ENCODE assay signal across 18 mouse cellular contexts in the genomic region with DNA sequence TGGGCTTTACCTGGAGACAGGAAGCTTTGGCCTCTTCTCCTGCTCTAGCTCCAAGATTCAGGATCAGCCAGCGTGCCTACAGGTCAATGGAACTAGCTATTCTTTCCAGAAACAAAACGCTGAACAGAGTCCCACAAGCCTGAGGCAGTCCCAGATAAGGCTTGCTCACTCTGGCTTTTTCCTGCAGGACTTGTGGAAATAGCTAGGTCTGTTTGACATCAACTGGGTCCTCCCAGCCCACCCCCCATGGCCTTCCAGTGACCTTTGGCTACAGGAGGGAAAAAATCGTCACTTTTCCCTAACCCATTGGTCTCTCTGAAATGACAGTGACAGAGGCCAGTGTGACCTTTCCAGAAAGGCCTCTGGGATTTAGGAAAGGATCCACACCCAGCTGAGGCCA.
DNase-seq lines count a peak whose midpoint lies in the region; ATAC-seq and TF ChIP-seq lines count a peak whose summit lies in the region.
"Had no signal": no experiment of that assay in that cellular context is flagged by ENCODE, and none has a peak within 500 bp of the region (broad histone marks: within the 10 kb centered on the region; RNA-seq: fewer than 3 reads in every experiment).

No protein-coding gene starts in this region.

- H3K4me1 ChIP-seq in heart, embryonic 14.5 days (ENCODE audit: control insufficient read depth in 2 of 2, insufficient read depth in 2 of 2, low read length in 2 of 2) = peaks cover 34 to 38% of the 10 kb centered on the region in 2 experiments
- H3K4me1 ChIP-seq in heart, adult 2 months (ENCODE audit: control insufficient read depth, insufficient read depth, low read length) = peaks cover 3% of the 10 kb centered on the region; the same call in 1 of the 2 replicates
- peaks cover 18% of the 10 kb centered on the region for H3K4me1 ChIP-seq in kidney, postnatal 0 days (replicated peaks; ENCODE audit: insufficient read depth, low read length)
- H3K4me1 ChIP-seq in embryonic facial prominence, embryonic 10.5 days = peaks cover 72% of the 10 kb centered on the region

- H3K4me2 ChIP-seq in heart, embryonic 14.5 days (ENCODE audit: low read length) = 0 out of 2 replicates have a peak overlapping the region, but pooled peaks have one; percentile 14
- no peak overlapping the region for H3K4me2 ChIP-seq in kidney, postnatal 0 days (ENCODE audit: low read length)
- H3K4me2 ChIP-seq: midbrain, embryonic 12.5 days; neural tube, embryonic 13.5 days had no signal

- H3K36me3 ChIP-seq in heart, embryonic 14.5 days (ENCODE audit: control insufficient read depth, insufficient read depth, low read length) = no peaks in the 10 kb centered on the region
- no peaks in the 10 kb centered on the region for H3K36me3 ChIP-seq in heart, adult 2 months (ENCODE audit: control insufficient read depth, insufficient read depth, low read length)
- H3K36me3 ChIP-seq in kidney, postnatal 0 days (ENCODE audit: insufficient read depth, low read length) = no peaks in the 10 kb centered on the region
- no peaks in the 10 kb centered on the region for H3K36me3 ChIP-seq in embryonic facial prominence, embryonic 10.5 days (replicated peaks)
- H3K36me3 ChIP-seq: midbrain, embryonic 12.5 days; neural tube, embryonic 13.5 days had no signal

- DNase-seq in heart, adult 2 months = no peak
- DNase-seq in kidney, postnatal 0 days (ENCODE audit: low spot score) = no peak
- DNase-seq in kidney, postnatal 36 days = no peak
- no peak for DNase-seq in embryonic facial prominence, embryonic 10.5 days (ENCODE audit: low spot score)
- peak; percentile 40 for DNase-seq in heart, postnatal 4 days
- DNase-seq in frontal cortex, postnatal 36 days (ENCODE audit: low spot score in 2 of 2) = no peak
- DNase-seq: adrenal gland, postnatal 25 days; cerebellum, adult 2 months; gastrocnemius, postnatal 10 days; layer of hippocampus, postnatal 36 days; lung, postnatal 36 days; right cerebral cortex, postnatal 14 days; thymus, postnatal 25 days had no signal

- H3K4me3 ChIP-seq in heart, embryonic 14.5 days (ENCODE audit: control insufficient read depth in 1 of 2, insufficient read depth in 1 of 2, low read depth in 1 of 2, low read length in 2 of 2) = no peak overlapping the region
- H3K4me3 ChIP-seq in heart, adult 2 months = no peak overlapping the region
- H3K4me3 ChIP-seq in kidney, postnatal 0 days (replicated peaks; ENCODE audit: low read depth, low read length) = no peak overlapping the region
- H3K4me3 ChIP-seq in embryonic facial prominence, embryonic 10.5 days = no peak overlapping the region
- H3K4me3 ChIP-seq: midbrain, embryonic 12.5 days; neural tube, embryonic 13.5 days had no signal

- H3K27me3 ChIP-seq in heart, embryonic 14.5 days (ENCODE audit: control insufficient read depth, insufficient read depth, low read length) = no peaks in the 10 kb centered on the region
- H3K27me3 ChIP-seq in heart, adult 2 months (ENCODE audit: control insufficient read depth, insufficient read depth, low read length) = no peaks in the 10 kb centered on the region
- no peaks in the 10 kb centered on the region for H3K27me3 ChIP-seq in kidney, postnatal 0 days (ENCODE audit: insufficient read depth, low read length)
- H3K27me3 ChIP-seq in embryonic facial prominence, embryonic 10.5 days (replicated peaks; ENCODE audit: low read depth, poor library complexity, severe bottlenecking) = peaks cover 21% of the 10 kb centered on the region

- no peak for TF ChIP-seq EP300 in heart, adult 2 months (IDR thresholded peaks at IDR 0.05; ENCODE audit: insufficient read depth, low read depth, low read length)

- peak; percentile 59 for ATAC-seq in heart, embryonic 14.5 days (ENCODE audit: insufficient number of reproducible peaks, insufficient read depth, low FRiP score, low read depth)
- ATAC-seq in kidney, postnatal 0 days (replicated peaks; ENCODE audit: low FRiP score, low read depth) = no peak
- ATAC-seq: inflammation-experienced regulatory T-cells, adult 6 months; Patski had no signal

- H3K79me2 ChIP-seq in heart, adult 2 months (replicated peaks; ENCODE audit: control insufficient read depth, insufficient read depth, low read length) = no peaks in the 10 kb centered on the region

- H3K9ac ChIP-seq in heart, embryonic 14.5 days (ENCODE audit: low read length) = 0 out of 2 replicates have a peak overlapping the region, but pooled peaks have one; percentile 6
- no peak overlapping the region for H3K9ac ChIP-seq in heart, adult 2 months (ENCODE audit: low read depth, low read length)
- no peak overlapping the region; the same call in 1 of the 2 replicates for H3K9ac ChIP-seq in kidney, postnatal 0 days (ENCODE audit: low read depth, low read length)
- H3K9ac ChIP-seq: midbrain, embryonic 12.5 days; neural tube, embryonic 13.5 days had no signal

- intact Hi-C loops in heart, adult 2 months (cut with DNase I) = no loop called here

- peak overlapping the region; percentile 77 to 81 for H3K27ac ChIP-seq in heart, embryonic 14.5 days (replicated peaks in 1 of 2; ENCODE audit: control insufficient read depth in 1 of 2, insufficient read depth in 1 of 2, low read depth in 2 of 2, low read length in 2 of 2)
- no peak overlapping the region for H3K27ac ChIP-seq in heart, adult 2 months
- peak overlapping the region; percentile 64 for H3K27ac ChIP-seq in kidney, postnatal 0 days
- peak overlapping the region; percentile 74 for H3K27ac ChIP-seq in embryonic facial prominence, embryonic 10.5 days (replicated peaks)
- H3K27ac ChIP-seq: midbrain, embryonic 12.5 days; neural tube, embryonic 13.5 days had no signal

- 17% methylated on average over 3 of the region's 3 CpGs for WGBS in heart, embryonic 14.5 days
- WGBS in heart, adult 2 months = 39% methylated on average over 3 of the region's 3 CpGs
- 45% methylated on average over 3 of the region's 3 CpGs for WGBS in kidney, postnatal 0 days
- 47% methylated on average over 3 of the region's 3 CpGs for WGBS in embryonic facial prominence, embryonic 10.5 days

- no peaks in the 10 kb centered on the region for H3K9me3 ChIP-seq in heart, embryonic 14.5 days (ENCODE audit: control insufficient read depth, low read length)
- no peaks in the 10 kb centered on the region for H3K9me3 ChIP-seq in kidney, postnatal 0 days (replicated peaks; ENCODE audit: low read length)
- no peaks in the 10 kb centered on the region for H3K9me3 ChIP-seq in embryonic facial prominence, embryonic 10.5 days
- H3K9me3 ChIP-seq: midbrain, embryonic 12.5 days; neural tube, embryonic 13.5 days had no signal

- no peak for TF ChIP-seq POLR2A in heart, adult 2 months (IDR thresholded peaks at IDR 0.05; ENCODE audit: insufficient read depth, low read depth, low read length)

- no peak for TF ChIP-seq CTCF in heart, adult 2 months (IDR thresholded peaks at IDR 0.05)
- TF ChIP-seq CTCF in kidney, postnatal 0 days (IDR thresholded peaks at IDR 0.05; ENCODE audit: low read depth) = no peak
